Mouse (Mus musculus) urinary bladder, postnatal 25 days (tissue): ENCODE data around the gene Cmtm5.
"Not testable (repeated sequence)": the region's sequence is repeated elsewhere in the genome, so short reads cannot be mapped to it uniquely, and the experiment has no call there.

Experiments
- DNase-seq: peaks from one replicate; pipeline ENCODE4 v3.0.0; 2022; ENCODE audit warnings: low spot score

Gene Cmtm5

DNA sequence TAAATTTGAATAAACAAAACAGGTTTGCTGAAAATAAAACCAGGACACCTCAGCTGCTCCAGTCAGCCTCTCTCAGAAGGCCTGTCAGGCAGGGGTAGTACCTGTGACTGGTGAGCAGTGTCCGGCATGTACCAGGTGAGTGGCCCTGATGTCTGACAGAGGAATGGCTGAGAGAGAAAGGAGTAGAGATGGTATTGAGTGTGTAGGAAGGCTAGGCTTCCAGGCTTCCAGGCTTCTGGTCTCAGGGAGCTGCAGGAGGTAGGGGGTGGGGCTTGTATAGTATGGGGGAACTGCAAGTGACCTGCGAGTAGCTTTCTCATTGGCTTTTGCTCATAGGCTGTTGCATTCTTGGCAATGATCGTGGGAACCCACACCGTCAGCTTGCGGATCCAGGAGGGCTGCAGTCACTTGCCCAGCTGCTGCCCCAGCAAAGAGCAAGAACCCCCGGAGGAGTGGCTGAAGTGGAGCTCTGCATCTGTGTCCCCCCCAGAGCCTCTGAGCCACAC lies 3.4 kb upstream of the Cmtm5 start, which contains the start of gene Il25:
Gene Il25 (plus strand): TSS at position 51 of the 506 bp plus-strand sequence.
- no peak for DNase-seq

DNA sequence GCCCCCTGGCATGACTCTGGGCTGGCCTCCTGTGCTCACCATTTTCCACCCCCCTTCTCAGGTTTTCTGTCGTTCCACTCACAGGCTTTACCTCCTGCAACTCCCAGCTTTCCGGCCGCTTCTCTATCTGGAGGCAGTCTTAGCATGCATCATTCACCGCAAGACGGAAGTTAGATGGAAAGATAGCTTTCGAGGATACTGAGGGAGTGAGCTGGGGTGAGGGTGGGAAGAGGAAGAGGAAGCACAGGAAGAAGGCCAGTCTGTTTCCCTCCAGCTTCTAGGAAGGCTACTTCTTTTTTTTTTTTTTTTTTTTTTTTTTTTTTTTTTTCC lies 735 bp downstream of the Cmtm5 start:
- DNase-seq = no peak

DNA sequence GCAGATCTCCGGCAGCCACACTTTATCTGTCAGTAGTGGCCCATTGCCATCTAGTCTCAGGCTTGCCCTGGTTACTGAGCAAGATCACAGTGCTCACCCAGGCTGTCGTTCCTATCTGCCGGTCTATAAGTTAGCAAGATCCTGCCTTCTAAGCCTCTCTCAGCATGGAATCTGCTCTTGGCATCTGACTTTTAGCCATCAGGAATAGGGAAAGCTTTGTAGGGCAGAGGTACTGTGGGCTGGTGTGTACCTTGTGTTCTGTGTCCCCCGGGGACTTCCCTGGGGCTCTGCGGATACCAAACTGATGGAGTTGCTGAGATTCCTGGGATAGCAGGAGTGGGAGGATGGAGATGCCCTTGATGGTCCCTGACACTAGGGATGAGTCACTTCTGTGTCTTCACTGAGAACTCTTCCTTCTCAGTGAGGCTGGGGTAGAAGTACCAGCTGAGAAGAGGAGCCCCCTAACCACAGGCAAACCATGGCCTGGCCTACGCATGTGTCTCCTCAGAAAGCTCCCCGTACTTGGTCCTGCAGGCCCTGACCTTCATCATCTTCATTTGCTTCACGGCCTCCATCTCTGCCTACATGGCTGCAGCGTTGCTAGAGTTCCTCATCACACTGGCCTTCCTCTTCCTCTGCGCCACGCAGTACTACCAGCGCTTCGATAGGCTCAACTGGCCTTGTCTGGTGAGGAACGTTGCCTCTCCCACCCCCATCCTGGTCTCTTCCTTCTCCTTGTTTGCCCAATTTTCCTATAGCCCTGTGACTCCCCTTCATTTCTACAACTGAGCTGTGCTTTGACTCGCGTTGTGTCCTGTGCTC lies 1.5 kb downstream of the Cmtm5 start:
- DNase-seq = no peak

DNA sequence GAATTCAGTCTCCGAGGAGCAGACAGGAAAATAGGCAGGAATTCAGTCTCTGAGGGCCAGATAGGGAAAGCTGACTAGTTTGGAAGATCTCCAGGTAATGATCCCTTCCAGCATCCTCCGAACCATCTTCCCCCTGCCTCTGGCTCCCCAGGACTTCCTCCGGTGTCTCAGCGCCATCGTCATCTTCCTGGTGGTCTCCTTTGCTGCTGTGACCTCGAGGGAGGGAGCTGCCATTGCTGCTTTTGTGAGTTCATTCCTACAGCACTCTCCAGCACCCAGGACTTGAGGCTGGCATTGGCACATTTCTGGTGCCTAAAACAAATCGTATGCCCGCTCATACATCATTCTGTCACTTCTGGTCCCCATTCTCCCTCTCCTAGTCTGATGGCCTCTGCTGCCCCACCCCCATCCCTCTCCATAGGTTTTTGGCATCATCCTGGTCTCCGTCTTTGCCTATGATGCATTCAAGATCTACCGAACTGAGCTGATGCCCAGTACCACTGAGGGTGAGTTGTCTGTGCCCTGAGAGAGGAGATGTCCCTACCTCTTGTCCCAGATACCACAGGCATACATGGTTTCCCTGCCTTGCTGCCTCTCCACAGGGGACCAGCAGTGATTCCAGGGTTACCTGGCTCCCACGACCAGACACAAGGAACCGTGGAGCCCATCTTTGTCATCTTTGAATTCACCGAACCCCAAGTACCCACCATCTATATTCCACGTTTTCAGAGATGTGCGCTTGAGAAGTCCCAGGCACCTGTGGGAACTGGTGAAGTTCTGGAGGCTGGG lies 2.6 kb downstream of the Cmtm5 start:
- no peak for DNase-seq

DNA sequence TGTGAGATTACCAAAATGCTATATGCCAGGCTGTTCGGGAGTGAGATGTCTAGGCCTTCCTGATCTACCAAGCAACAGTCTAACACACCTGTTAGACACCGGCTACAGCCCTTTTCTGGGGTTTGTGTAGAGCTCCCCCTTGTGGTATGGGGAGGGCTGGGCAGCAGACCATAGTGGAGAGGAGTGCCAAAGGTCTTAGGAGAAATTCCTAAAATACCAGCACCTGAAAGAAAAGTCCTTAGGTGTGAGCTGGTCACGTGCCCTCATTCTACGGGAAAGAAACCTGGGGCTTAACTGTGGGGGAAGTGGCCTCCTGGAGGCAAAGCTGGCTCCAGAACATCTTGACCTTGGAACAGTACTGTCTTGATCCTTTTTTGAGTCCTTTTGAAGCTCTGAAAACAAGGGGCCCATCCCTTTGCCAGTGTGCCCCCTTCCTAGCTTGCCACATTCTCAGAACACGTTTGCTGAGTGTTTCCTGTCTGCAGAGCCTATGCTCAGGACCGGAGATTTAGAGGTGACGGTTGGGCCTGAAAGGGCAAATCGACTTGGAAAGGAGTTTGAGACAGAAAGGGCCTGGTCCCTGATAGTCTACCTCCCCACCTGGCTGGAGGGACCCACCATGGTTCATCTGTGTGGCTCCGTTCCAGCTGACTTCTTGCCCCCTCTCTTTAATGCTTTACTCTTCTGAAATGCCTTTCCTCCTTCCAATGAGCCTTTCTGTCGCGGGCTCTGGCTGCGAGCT lies 3.5 kb downstream of the Cmtm5 start:
- DNase-seq = peak; percentile 73

DNA sequence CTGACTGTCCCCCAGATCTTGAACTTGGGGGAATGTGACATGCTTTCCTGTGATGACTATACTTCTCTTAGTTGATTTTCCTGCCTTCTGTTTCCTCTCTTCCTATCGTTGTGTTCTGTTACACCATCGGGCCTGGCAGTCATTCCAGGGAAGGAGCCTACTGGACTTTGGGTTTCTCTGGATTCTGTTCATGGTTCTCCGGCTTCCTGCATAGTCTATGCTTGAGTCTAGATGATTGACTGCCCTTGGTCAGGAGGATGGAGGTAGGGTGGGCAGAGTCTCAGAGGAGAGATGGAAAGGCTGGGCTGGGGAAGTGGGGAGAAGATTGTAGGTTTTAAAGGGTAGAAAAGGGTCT lies 4.1 kb downstream of the Cmtm5 start:
- DNase-seq = no peak

DNA sequence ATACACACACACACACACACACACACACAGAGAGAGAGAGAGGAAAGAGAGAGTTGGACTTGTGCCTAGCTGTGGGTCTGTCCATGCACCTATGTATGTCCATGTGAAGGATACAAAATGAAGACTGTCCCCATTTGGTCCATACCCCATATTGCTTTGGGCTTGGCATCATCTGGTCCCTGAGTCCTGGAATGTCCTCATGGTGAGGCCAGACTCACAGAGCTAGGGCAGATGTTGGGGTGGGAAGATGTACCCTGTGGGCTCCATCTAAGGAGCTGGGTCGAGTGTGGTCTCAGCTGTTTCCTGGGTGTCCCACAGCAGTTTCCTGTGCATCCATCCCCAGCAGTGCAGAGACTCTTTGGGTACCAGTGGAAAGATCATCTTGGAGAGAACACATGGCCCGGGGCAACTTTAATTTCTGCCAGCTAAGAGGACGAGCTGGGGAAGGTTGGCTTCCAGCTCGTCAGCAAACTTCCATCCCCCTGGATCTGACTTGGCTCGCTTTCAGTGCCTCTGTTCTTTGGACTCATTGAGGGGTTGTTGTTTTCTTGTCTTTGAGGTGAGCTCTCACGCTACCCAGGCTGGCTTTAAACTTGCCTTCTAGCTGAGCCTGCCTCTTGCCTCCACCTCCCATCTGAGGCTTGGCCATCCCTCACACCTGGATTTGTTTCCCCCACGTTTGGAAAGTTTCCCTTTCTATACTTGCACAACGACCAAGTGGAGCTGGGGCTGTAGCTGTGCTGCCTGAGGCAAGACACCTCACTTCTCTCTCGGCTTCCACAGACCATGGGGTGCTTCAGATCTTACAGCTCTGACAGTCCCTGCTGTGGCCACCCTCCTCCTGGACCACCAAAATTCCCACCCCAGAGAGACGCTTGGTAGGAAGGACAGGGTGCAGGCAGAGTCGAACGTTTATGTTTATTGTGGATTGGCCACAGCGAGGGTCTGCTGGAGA lies 5.2 kb downstream of the Cmtm5 start:
- no peak for DNase-seq

DNA sequence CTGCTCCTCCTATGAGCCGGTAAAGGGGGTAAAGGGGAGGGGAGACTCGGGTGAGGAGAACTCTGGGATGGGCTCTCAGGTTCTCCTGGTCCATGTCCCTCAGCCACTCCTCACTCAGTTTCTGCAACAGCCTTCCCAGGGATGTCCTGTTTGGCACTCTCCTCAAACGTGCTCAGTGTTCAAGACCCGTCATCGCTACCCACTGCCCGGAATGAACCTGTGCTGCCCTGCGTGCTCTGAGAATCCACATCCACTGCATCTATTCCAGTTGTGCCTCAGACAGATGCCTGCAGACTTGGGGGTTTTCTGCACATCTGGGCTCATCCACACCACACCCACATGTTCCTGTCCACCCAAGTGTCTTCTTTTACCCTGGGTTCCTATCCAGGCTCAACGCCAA lies 6.4 kb downstream of the Cmtm5 start:
- DNase-seq = no peak

DNA sequence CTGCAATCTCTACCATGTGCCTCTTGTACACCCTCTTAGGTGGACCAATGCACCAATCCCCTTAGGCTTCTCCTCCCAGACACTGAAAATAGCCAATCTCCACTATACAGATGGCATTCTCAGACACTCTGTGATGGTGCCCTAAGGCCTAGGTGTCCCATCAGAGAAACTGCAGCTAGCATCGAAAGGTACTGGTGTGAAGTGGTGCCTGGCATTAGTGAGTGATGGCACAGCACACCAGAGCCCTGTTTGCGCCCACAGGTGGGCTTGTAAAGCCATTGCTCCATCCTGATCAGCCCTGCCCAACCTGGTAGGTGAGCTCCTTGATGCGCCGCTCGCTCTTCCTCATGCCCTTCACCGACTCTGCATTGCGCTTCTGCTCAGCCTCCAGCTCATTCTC lies 7.9 kb downstream of the Cmtm5 start:
- DNase-seq = no peak

DNA sequence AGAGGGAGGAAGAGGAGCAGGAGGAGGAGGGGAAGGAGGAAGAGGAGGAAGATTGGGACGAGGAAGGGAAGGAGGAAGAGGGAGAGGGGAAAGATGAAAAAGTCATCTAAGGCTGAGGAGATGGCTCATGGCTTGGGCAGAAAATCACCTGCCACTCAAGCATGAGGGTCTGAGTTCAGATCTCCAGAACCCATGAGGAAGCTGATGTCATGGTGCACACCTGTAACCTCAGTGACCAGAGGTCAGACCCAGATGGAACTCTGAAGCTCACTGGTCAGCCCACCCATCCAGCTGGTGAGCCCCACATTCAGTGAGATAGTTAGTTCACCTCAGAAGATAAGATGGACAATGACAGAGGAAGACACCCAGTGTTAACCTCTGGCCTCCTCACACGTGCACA lies 8.9 kb downstream of the Cmtm5 start:
- no peak for DNase-seq

DNA sequence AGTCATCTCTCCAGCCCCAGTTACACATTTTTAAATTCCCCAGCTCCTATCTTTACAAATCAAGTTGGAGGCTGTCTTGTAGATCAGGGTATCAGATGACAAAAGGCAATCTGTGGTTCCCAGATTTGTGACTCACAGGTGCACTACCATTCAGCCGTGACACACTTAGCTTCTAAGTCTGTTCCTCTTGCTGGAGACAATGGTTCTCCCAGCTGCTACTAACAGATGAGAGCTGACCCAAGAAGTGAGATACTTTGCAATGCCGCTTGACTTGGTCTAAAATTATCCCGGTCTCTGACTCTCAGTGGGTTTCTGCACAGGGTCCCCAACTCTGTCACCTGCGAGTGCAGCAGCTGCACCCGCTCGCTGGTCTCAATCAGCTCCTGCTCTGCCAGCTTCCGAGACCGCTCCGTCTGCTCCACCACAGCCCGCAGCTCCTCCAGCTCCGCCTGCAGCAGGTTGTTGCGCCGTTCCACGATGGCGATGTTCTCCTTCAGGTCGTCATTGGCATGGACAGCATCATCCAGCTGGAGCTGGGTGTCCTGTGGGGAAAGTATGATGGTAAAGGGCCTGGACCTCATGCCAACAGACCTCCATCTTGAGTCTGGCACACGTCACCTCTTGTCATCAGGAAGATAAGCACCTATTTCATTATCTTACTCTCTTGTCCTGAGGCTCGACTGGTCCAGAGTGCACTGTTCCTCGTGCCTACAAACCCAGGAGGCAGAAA lies 10.1 kb downstream of the Cmtm5 start:
- no peak for DNase-seq

DNA sequence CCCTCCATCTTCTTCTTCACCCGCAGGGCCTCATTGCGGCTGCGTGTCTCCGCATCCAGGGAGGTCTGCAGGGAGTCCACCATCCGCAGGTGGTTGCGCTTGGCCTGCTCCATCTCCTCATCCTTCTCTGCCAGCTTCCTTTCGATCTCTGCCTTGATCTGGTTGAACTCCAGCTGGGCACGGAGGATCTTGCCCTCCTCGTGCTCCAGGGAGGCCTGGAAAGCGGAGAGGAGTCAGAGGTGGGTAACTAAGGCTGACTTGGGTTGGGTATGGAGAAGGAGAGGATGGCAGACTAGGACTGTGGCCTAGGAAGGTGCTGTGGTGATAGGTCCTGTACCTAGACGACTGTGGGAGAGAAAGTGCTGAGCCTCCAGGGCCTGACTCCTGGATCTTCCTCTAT lies 10.9 kb downstream of the Cmtm5 start:
- DNase-seq = not testable (repeated sequence)

DNA sequence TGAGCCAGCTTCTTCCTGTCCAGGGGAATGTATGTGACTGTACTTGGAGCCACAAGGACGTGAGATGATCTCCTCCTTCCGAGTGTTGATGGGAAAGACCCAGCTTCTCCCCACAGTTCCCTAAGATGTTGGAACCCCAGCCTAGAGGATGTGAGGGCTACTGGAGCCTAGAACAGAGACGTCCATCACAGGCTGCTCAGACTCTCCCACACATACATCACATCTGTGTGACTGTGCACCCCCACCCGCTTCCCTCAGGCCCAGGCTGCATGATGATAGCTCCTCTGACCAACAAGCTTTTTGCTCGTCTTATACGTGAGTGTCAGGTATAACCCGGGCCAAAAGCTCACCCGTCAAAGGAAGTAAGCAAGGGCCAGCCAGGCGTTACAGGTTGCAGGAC lies 12.7 kb downstream of the Cmtm5 start:
- no peak for DNase-seq

DNA sequence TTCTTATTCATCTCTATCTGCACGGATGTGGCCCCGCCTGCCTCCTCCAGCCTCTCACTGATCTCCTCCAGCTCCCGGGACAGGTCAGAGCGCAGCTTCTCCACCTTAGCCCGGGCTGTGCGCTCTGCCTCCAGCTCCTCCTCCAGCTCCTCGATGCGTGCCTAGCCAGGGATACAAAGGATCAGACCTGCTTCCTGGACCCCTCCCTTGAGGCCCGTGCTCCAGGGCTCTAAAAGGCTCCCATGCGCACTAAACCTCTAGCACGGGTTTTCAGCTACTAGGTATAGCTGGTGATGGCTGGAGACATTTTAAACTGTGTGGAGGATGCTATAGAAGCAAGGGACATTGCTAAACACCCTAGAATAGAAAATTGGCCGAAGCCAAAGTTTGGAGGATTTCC lies 14.4 kb downstream of the Cmtm5 start:
- DNase-seq = no peak

DNA sequence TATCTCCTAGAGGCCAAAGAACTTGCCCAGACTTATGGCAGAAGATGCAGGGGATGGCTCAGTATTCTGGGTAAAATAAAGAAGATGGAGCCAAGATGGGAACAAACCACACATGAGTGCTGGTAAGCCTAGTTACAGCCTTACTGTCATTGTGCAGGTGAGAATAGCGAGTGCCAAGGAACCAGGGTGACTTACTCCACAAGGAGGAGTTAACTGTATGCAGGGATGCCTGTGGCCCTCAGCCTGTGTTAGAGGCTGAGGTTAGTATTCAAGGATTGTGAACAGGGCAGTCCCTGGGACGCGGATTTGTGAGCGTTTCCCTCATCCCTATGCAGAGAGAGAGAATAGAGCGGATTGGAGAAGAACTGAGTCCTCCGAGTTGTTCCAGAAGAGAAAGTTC lies 15.5 kb downstream of the Cmtm5 start:
- DNase-seq = no peak

DNA sequence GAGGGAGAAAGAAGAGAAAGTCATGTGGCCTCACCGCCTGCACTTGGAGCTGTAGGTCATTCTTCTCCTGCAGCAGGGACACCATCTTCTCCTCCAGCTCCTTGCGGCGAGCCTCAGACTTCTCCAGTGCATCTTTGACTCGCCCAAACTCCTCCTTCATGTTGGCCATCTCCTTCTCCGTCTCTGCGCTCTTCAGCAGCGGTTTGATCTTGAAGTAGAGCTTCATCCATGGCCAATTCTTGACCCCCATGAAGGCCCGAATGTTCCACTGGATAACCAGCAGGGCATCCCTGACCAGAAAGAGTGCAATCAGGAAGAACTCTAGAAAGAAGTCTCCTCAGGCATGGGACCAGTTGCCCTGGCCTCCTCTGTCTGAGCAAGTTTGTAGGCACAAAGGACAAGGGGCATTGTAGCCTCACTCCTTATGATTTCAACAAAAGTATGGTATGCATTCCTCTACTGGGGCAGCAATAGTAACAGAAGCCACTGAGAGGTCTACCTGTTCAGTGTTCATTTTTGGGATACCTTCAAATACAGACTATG lies 17.7 kb downstream of the Cmtm5 start:
- DNase-seq = no peak

DNA sequence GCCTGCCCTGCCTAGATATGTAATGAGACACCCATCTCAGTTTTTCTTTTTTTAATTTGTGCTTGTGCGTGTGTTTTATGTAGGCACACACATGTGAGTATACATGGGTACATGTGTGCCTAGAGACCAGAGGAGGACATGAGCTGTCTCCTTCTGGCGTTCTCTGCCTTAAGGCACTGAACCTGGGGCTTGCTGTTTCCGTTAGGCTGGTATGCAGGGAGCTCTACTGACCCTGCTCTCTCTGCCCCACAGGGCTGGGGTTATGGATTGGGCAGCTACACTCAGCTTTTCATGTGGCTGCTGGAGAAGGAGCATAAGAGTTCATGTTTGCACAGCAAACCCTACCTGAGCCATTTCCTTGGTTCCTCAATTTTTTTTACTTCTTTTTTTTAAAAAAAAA lies 18.4 kb downstream of the Cmtm5 start:
- no peak for DNase-seq

DNA sequence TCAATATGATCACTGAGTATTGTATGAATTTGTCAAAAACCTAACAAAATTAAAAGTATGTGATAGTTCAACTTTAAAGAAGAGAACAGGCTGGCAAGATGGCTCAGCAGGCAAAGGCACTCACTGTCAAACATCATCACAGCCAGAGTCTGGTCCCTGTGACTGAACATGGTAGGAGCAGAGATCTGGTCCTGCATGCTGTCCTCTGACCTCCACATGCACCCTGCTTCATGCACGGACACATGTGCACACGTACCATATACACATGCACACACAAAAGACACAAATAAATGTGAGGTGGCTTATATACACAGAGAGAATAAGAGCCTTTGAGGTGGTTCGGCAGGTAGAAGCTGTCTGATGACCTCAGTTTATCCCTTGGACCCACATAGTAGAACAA lies 19.4 kb downstream of the Cmtm5 start:
- no peak for DNase-seq

DNA sequence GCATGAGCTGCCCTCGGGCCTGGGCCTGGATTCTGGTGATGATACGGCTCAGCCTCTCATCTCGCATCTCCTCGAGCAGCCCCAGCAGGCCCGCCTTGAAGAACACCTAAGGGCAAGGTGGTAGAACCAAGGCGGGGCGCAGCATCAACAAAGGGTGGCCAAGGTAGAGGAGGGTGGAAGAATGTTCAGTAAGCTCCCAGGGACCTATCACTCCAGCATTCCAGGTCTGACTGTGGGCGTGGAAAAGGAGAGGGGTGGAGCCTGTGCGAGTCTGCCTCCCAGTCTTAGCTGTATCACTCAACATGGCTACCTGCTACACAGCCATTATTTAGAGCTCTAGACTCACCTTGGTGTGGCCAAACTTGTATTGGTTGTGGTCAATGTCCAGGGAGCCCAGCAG lies 20.5 kb downstream of the Cmtm5 start:
- DNase-seq = no peak

DNA sequence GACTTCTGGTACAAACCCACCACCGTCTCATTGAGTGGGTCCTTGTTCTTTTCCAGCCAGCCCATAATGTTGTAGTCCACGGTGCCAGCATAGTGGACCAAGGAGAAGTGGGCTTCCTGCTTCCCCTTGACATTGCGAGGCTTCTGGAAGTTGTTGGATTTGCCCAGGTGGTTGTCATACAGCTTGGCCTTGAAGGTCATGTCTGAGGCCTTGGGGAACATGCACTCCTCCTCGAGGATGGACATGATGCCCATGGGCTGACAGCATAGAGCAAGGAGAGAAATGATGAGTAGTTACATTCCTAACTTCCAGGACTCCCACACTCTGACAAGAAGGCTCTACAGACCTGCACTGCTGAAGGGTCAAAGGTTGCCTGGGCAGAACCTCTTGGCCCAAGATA lies 22.4 kb downstream of the Cmtm5 start:
- no peak for DNase-seq

DNA sequence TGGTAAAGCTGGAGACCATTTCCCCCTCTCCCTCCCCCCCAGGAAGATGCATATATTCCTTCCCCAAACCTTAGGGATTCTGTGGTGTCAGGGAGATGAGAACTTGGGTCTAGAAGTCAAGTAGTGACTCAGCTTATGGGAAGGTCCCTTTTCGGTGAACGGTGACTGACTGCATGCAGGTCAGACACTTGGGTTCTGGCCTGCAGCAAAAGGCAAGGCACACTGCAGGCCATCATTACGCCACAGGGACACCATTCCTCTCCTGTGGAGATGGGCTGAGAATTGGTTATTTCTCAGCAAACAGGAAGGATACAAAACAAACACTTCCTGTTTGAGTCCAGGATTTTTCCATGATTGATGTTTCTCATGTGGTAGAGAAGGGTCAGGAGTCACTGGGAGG lies 23.1 kb downstream of the Cmtm5 start:
- no peak for DNase-seq
